Mouse (Mus musculus) neutrophil, adult 5-6 weeks (primary cell): ENCODE measurements around the gene Megf8. TPM values are rescaled to one million over a fixed set of nuclear protein-coding genes. Genes with fewer than 3 reads are reported as not detected.

Experiments used
- total RNA-seq: library from RNA; stranded (forward); fragments of 200-1000 nt; gene quantifications from 2 replicates; pipeline ENCODE4 v1.2.3, GENCODE M21; 2017

Gene Megf8
- total RNA-seq, 1 experiment from 2014 or later: 0.23 TPM

Other genes with a start within 250 kb of the Megf8 start
- 1.1 and 2.1 TPM in 2 replicates for gene Grik5, start 244.8 kb upstream of the Megf8 start, total RNA-seq
- 11.6 and 11.9 TPM in 2 replicates for gene Zfp574, start 244.6 kb upstream of the Megf8 start, total RNA-seq
- gene Pou2f2, start 137.4 kb upstream of the Megf8 start, total RNA-seq: 47.4 and 53.1 TPM in 2 replicates
- gene Dedd2, start 96.5 kb upstream of the Megf8 start, total RNA-seq: 85.2 and 92.0 TPM in 2 replicates
- gene Zfp526, start 95.7 kb upstream of the Megf8 start, total RNA-seq: 9.6 and 10.0 TPM in 2 replicates
- gene Gsk3a, start 79.3 kb upstream of the Megf8 start, total RNA-seq: 75.4 and 85.4 TPM in 2 replicates
- gene Erf, start 66.4 kb upstream of the Megf8 start, total RNA-seq: 6.4 and 9.7 TPM in 2 replicates
- 143 and 163 TPM in 2 replicates for gene Cic, start 49.5 kb upstream of the Megf8 start, total RNA-seq
- 33.6 and 47.8 TPM in 2 replicates for gene Pafah1b3, start 19.2 kb upstream of the Megf8 start, total RNA-seq
- not detected in 2 replicates for gene Prr19, start 15.8 kb upstream of the Megf8 start, total RNA-seq
- not detected in 2 replicates for gene Tmem145, start 11.1 kb upstream of the Megf8 start, total RNA-seq
- gene Cnfn, start 52.6 kb downstream of the Megf8 start, total RNA-seq: not detected in 2 replicates
- gene Lipe, start 81.5 kb downstream of the Megf8 start, total RNA-seq: 26.2 and 29.1 TPM in 2 replicates
- not detected in 2 replicates for gene Cxcl17, start 95.7 kb downstream of the Megf8 start, total RNA-seq
- 74.9 and 85.3 TPM in 2 replicates for gene Ceacam1, start 160.4 kb downstream of the Megf8 start, total RNA-seq
- not detected in 2 replicates for gene Ceacam2, start 222.7 kb downstream of the Megf8 start, total RNA-seq